Mouse (Mus musculus): Measurements from ENCODE around the gene Klhdc10.

DNA sequence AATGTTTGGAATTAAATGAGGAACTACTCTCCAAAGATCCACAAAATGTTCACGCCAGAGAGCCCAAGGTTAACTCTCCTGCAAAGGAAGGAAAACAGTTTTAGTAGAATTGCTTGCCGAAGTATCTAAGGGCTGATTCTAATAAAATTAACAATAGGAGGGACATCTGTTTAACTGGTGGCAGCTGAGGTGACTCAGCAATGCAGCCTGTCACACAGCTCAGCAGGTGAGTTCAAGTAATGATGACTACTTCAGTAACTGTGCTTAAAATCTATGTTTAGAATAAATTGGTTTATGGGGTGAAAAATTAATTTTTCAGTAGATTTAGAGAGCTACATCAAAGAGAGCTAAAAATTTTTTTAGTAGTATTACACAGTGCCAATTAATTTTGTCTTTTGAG, 81.2 kb downstream of the Klhdc10 start:
- TF ChIP-seq POLR2A (IDR thresholded peaks at IDR 0.05; ENCODE audit: low read depth, low read length) (no peak), CTCF (IDR thresholded peaks at IDR 0.05; ENCODE audit: extremely low read depth, insufficient read length, insufficient replicate concordance, low read depth, low read length) (no peak)
